Mouse (Mus musculus): Measurements from ENCODE around the gene Olfr235.
"Not testable (repeated sequence)": the region's sequence is repeated elsewhere in the genome, so short reads cannot be mapped to it uniquely, and the experiment has no call there.

Gene Olfr235

GRCm38 (mm10) chr19:12260732-12261131 is at the start of gene Olfr235:
Gene Olfr235, plus strand, starts transcription at chr19:12261032.
- no peak for DNase-seq (ENCODE audit: extremely low read depth, low read depth)

- not testable (repeated sequence) for DNase-seq (ENCODE audit: extremely low read depth, low read depth)
These were observed 28.3 kb upstream of the Olfr235 start, which contains the start of gene Olfr1432 for GRCm38 (mm10) chr19:12232496-12232895. Gene Olfr1432, minus strand, starts transcription at chr19:12232596.

- no peak for DNase-seq (ENCODE audit: extremely low read depth, low read depth)
These were observed 19.3 kb upstream of the Olfr235 start, which contains the start of gene Olfr262 for GRCm38 (mm10) chr19:12241559-12241958. Gene Olfr262, minus strand, starts transcription at chr19:12241659.

- DNase-seq (ENCODE audit: extremely low read depth, low read depth) = no peak
These were observed 18.7 kb downstream of the Olfr235 start, which contains the start of gene Olfr1434 for GRCm38 (mm10) chr19:12279554-12279953. Gene Olfr1434, plus strand, starts transcription at chr19:12279854.

- no peak for DNase-seq (ENCODE audit: extremely low read depth, low read depth)
These were observed 32.1 kb downstream of the Olfr235 start for GRCm38 (mm10) chr19:12292979-12293378.

GRCm38 (mm10) chr19:12299030-12299429 is 38.2 kb downstream of the Olfr235 start, which contains the start of gene Olfr1436:
Gene Olfr1436, minus strand, starts transcription at chr19:12299130.
- DNase-seq (ENCODE audit: extremely low read depth, low read depth) = not testable (repeated sequence)

Measured in MEL-GATA-1-ER (cell line).